In the genomic region with DNA sequence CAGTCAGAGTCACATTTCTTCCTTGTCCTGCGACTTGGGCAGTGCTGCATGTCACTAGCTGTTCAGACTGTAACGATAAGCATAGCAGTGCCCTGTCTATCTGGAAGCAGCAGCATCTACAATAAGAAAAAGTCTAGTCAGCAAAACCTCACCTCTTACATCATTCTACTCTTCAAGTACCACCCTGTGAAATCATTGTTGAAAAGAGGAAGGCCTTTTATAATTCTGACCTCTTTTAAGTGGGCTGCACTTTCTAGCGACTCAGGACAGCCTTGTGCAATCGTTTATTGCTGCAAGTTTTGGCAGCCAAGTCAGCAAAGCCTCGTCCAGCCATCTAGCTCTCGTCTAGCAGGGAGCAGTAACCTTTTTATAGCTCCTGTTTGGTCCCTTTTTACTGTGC, we compare ENCODE assay signal across 12 mouse cellular contexts.
A peak's percentile ranks its signal among the peaks of the same experiment; 100 is the strongest.
DNase-seq lines count a peak whose midpoint lies in the region; ATAC-seq and TF ChIP-seq lines count a peak whose summit lies in the region.
"Had no signal": no experiment of that assay in that cellular context is flagged by ENCODE, and none has a peak within 500 bp of the region (broad histone marks: within the 10 kb centered on the region; RNA-seq: fewer than 3 reads in every experiment).

No protein-coding gene starts in this region.

- no peak for ATAC-seq in kidney, postnatal 0 days (replicated peaks; ENCODE audit: low FRiP score, low read depth)
- no peak for ATAC-seq in kidney, embryonic 15.5 days (replicated peaks; ENCODE audit: low FRiP score)

- H3K4me2 ChIP-seq in kidney, postnatal 0 days (ENCODE audit: low read length), result no peak overlapping the region
- H3K4me2 ChIP-seq in kidney, embryonic 15.5 days, result no peak overlapping the region
- H3K4me2 ChIP-seq: midbrain, embryonic 12.5 days had no signal

- H3K9me3 ChIP-seq in kidney, postnatal 0 days (replicated peaks; ENCODE audit: low read length), result no peaks in the 10 kb centered on the region
- H3K9me3 ChIP-seq in kidney, embryonic 15.5 days (replicated peaks), result no peaks in the 10 kb centered on the region
- H3K9me3 ChIP-seq: embryonic facial prominence, embryonic 10.5 days; midbrain, embryonic 12.5 days had no signal

- H3K4me3 ChIP-seq in kidney, postnatal 0 days (replicated peaks; ENCODE audit: low read depth, low read length), result no peak overlapping the region
- no peak overlapping the region for H3K4me3 ChIP-seq in kidney, embryonic 15.5 days (replicated peaks)
- H3K4me3 ChIP-seq: embryonic facial prominence, embryonic 10.5 days; midbrain, embryonic 12.5 days had no signal

- no peaks in the 10 kb centered on the region for H3K4me1 ChIP-seq in kidney, postnatal 0 days (replicated peaks; ENCODE audit: insufficient read depth, low read length)
- H3K4me1 ChIP-seq in kidney, embryonic 15.5 days, result peaks cover 10% of the 10 kb centered on the region
- H3K4me1 ChIP-seq: midbrain, embryonic 12.5 days had no signal

- DNase-seq in kidney, postnatal 0 days (ENCODE audit: low spot score), result peak; percentile 52
- DNase-seq in adrenal gland, adult 8-10 months, result peak; percentile 61
- peak; percentile 76 to 79 for DNase-seq in heart, adult 9 months (ENCODE audit: low spot score in 2 of 2)
- DNase-seq in lung, postnatal 10 days, result peak; percentile 74
- no peak for DNase-seq in spleen, postnatal 10 days (ENCODE audit: low spot score in 2 of 2)
- no peak for DNase-seq in cerebellum, postnatal 10 days
- DNase-seq in layer of hippocampus, postnatal 10 days (ENCODE audit: low spot score in 2 of 2), result no peak
- DNase-seq: layer of hippocampus, postnatal 36 days had no signal

- H3K9ac ChIP-seq in kidney, postnatal 0 days (ENCODE audit: low read depth, low read length), result no peak overlapping the region
- H3K9ac ChIP-seq in kidney, embryonic 15.5 days, result no peak overlapping the region
- H3K9ac ChIP-seq: midbrain, embryonic 12.5 days had no signal

- H3K27me3 ChIP-seq in kidney, postnatal 0 days (ENCODE audit: insufficient read depth, low read length), result no peaks in the 10 kb centered on the region
- H3K27me3 ChIP-seq in kidney, embryonic 15.5 days, result no peaks in the 10 kb centered on the region
- H3K27me3 ChIP-seq: midbrain, embryonic 12.5 days had no signal

- no peak overlapping the region for H3K27ac ChIP-seq in kidney, postnatal 0 days
- no peak overlapping the region for H3K27ac ChIP-seq in kidney, embryonic 15.5 days
- H3K27ac ChIP-seq: embryonic facial prominence, embryonic 10.5 days; midbrain, embryonic 12.5 days; stomach, postnatal 0 days had no signal

- no peaks in the 10 kb centered on the region for H3K36me3 ChIP-seq in kidney, postnatal 0 days (ENCODE audit: insufficient read depth, low read length)
- no peaks in the 10 kb centered on the region for H3K36me3 ChIP-seq in kidney, embryonic 15.5 days
- H3K36me3 ChIP-seq: midbrain, embryonic 12.5 days had no signal

- no peak for TF ChIP-seq CTCF in kidney, postnatal 0 days (IDR thresholded peaks at IDR 0.05; ENCODE audit: low read depth)

- 22% methylated on average over 6 of the region's 6 CpGs for WGBS in kidney, postnatal 0 days
- 35% methylated on average over 6 of the region's 6 CpGs for WGBS in kidney, embryonic 15.5 days

Comparison
In these comparisons a context has a peak if more than half of its experiments do, and no peak if none do; other contexts are left out.
1. DNase-seq: peak in kidney, postnatal 0 days (single experiment), adrenal gland, adult 8-10 months (single experiment), heart, adult 9 months (2 of 2) and lung, postnatal 10 days (single experiment); none in spleen, postnatal 10 days (0 of 2), cerebellum, postnatal 10 days (0 of 2) and layer of hippocampus, postnatal 10 days (0 of 2).